Mouse (Mus musculus) forebrain, postnatal 0 days (tissue): Measurements from ENCODE around the gene Kcnh3. TPM values are rescaled to one million over a fixed set of nuclear protein-coding genes. Genes with fewer than 3 reads are reported as not detected.

Experiments
- ATAC-seq: fragments of 200-750 bp; cut with Nextera tagmentation; 2 replicates; pipeline ENCODE4 v1.8.0; 2017; ENCODE audit warnings: mild to moderate bottlenecking, moderate library complexity
- DNase-seq: peaks from one replicate; pipeline ENCODE4 v3.0.0-alpha.2; 2015
- H3K27ac ChIP-seq: fragments of 300-500 bp; sonication (generic); 2 replicates; pipeline ENCODE4 v1.5.1; 2014; ENCODE audit warnings: low read depth, mild to moderate bottlenecking, antibody characterized with exemption, low read length, moderate library complexity, mixed read lengths
- H3K27me3 ChIP-seq: fragments of 300-500 bp; sonication (generic); 2 replicates; pipeline ENCODE4 v1.6.1; 2014; ENCODE audit warnings: mild to moderate bottlenecking, low read length, mixed read lengths; ENCODE audit not compliant: insufficient read depth
- H3K36me3 ChIP-seq: fragments of 300-500 bp; sonication (generic); 2 replicates; pipeline ENCODE4 v1.6.1; 2014; ENCODE audit warnings: mild to moderate bottlenecking, moderate library complexity; ENCODE audit not compliant: insufficient read depth
- H3K4me1 ChIP-seq: fragments of 300-500 bp; sonication (generic); 2 replicates; pipeline ENCODE4 v1.6.1; 2014; ENCODE audit warnings: antibody characterized with exemption; ENCODE audit not compliant: insufficient read depth
- H3K4me2 ChIP-seq: fragments of 300-500 bp; sonication (generic); 2 replicates; pipeline ENCODE4 v1.6.1; 2014; ENCODE audit warnings: low read depth, mild to moderate bottlenecking, moderate library complexity
- H3K4me3 ChIP-seq: fragments of 300-500 bp; sonication (generic); 2 replicates; pipeline ENCODE4 v1.5.1; 2014; ENCODE audit warnings: low read depth, low read length, mixed read lengths
- H3K9ac ChIP-seq: fragments of 300-500 bp; sonication (generic); 2 replicates; pipeline ENCODE4 v1.6.1; 2014; ENCODE audit warnings: mild to moderate bottlenecking
- H3K9me3 ChIP-seq: fragments of 300-500 bp; sonication (generic); 2 replicates; pipeline ENCODE4 v1.6.1; 2016; ENCODE audit warnings: low read length
- CTCF ChIP-seq: sonication (generic); IDR thresholded peaks from 2 replicates; pipeline ENCODE4 v1.5.1; 2016; ENCODE audit warnings: antibody characterized with exemption, control low read depth, low read depth
- WGBS: fragments of 180-500 bp; shearing (Covaris S2); extraction: QIAGEN DNeasy Blood & Tissue Kit; methylation state at CpG from one replicate; pipeline ENCODE4 v1.1.7; 2014; 5-methylcytosine and 5-hydroxymethylcytosine counted together
- polyA plus RNA-seq: library from polyadenylated mRNA; unstranded; fragments of >200 nt; fragmentation: Nextera tagmentation; extraction: Ambion mirVana; gene quantifications from 2 replicates; pipeline ENCODE4 v1.2.1, GENCODE M21; 2015
- total RNA-seq: library from RNA; depleted of rRNA; stranded (reverse); fragments of >200 nt; gene quantifications from 2 replicates; pipeline ENCODE4 v1.2.3, GENCODE M21; 2014; rRNA removed

Kcnh3 gene
- total and polyA plus RNA-seq, 2 experiments from 2014 or later, result 7.7 to 435 TPM

DNA sequence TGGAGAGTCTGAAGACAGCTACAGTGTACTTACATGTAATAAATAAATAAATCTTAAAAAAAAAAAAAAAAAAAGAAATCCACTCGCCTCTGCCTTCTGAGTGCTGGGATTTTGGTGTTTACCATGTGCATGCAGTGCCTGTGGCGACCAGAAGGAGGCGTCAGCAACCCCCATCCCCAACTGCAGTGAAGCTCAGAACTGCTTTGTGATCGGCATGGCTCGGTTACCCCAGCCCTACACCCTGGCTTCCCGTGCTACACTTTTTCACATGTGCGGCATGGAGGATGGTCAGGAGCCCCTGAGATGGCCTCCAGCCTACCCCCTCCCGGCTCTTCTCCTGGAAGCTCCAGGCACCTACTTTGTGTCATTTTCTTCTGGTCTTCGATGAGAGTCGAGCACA lies 58.8 kb downstream of the Kcnh3 start:
- Histone ChIP-seq H3K4me2 (no peak overlapping the region), H3K4me1 (no peaks in the 10 kb centered on the region), H3K9me3 (no peaks in the 10 kb centered on the region), H3K27ac (no peak overlapping the region), H3K4me3 (no peak overlapping the region), H3K9ac (no peak overlapping the region), H3K27me3 (no peaks in the 10 kb centered on the region), H3K36me3 (no peaks in the 10 kb centered on the region)
- DNase-seq, result no peak
- peak; percentile 28 for TF ChIP-seq CTCF
- no peak for ATAC-seq
- WGBS, result 66% methylated on average over 10 of the region's 10 CpGs

DNA sequence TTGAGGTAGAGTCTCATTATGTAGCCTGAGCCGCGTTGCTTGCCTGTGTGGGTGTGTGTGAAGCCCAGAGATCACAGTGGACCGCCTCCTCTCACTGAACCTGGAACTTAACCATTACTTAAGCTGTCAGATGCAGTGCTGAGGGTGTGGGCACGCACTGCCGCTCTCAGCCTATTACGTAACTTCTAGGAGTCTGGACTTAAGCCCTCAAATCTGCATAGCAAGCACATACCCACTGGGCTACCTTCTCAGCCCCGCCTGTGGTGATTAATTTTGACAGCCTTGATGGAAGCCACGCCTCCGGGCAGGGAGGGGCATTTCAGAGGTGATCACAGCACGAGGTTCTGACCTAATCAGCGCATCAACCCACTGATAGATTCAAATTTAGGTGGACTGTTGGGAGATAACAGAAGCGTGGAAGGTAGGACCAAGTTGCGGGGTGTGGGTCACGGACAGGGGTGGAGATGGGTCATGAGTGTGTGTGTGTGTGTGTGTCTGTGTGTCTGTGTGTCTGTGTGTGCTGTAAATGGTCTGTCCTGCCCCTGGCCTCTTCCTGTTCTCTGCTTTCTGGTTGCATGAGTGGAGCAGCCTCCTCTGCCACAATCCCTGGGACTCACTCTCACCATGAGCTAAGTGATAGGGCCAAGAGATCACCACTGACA lies 60.0 kb downstream of the Kcnh3 start:
- H3K4me2 ChIP-seq, result no peak overlapping the region
- 56% methylated on average over 14 of the region's 14 CpGs for WGBS
- TF ChIP-seq CTCF, result no peak
- no peak overlapping the region for H3K9ac ChIP-seq
- no peaks in the 10 kb centered on the region for H3K9me3 ChIP-seq
- no peaks in the 10 kb centered on the region for H3K36me3 ChIP-seq
- no peak for DNase-seq
- H3K27ac ChIP-seq, result no peak overlapping the region
- no peak overlapping the region for H3K4me3 ChIP-seq
- H3K4me1 ChIP-seq, result no peaks in the 10 kb centered on the region
- ATAC-seq, result no peak
- no peaks in the 10 kb centered on the region for H3K27me3 ChIP-seq

DNA sequence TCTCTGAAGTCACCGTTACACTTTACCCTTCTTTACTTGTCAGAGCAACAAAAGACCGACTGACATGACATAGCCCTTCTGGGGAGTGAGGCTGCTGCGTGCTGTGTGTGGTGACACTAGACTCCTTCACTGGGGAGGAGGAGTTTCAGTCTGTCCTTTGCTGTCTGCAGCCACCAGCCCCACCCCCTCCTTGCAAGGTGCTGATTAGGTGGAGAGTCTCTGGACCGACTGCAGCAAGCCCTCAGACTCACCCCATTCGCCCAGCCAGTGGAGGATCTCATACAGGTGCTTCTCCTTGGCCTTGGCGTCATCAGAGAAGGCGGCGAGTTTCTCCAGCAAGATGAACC lies 60.5 kb downstream of the Kcnh3 start:
- Histone ChIP-seq H3K9ac (no peak overlapping the region), H3K27me3 (no peaks in the 10 kb centered on the region), H3K4me2 (no peak overlapping the region), H3K4me3 (no peak overlapping the region), H3K36me3 (no peaks in the 10 kb centered on the region), H3K4me1 (no peaks in the 10 kb centered on the region), H3K27ac (no peak overlapping the region), H3K9me3 (no peaks in the 10 kb centered on the region)
- ATAC-seq, result no peak
- TF ChIP-seq CTCF, result no peak
- DNase-seq, result no peak
- WGBS, result 55% methylated on average over 8 of the region's 8 CpGs

DNA sequence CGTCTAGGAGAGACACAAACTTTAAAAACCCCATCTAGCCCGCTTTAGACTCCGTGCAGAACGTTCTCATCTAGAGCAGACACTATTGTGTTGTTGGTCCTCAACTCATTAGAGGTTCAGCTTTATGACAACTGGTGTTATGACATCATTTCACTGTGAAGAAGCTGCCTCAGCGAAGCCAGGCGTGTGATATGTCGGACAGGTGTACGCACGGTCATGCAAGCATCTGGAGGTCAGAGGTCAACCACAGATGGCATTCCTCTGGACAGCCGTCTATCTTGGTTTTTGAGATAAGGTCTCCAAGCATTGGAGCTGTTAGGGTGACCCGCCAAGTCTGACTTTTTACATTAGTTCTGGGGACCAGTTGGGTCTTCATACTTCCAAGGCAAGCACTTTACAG lies 65.9 kb downstream of the Kcnh3 start:
- Histone ChIP-seq H3K9ac (no peak overlapping the region), H3K27me3 (no peaks in the 10 kb centered on the region), H3K4me1 (0 out of 2 replicates have a peak, but pooled peaks cover 4% of the 10 kb centered on the region), H3K4me2 (no peak overlapping the region), H3K4me3 (no peak overlapping the region), H3K36me3 (no peaks in the 10 kb centered on the region), H3K27ac (no peak overlapping the region), H3K9me3 (no peaks in the 10 kb centered on the region)
- no peak for ATAC-seq
- no peak for DNase-seq
- no peak for TF ChIP-seq CTCF
- whole genome bisulfite sequencing, result 90% methylated on average over 11 of the region's 11 CpGs

Other genes starting within 250 kb of the Kcnh3 start
- 22.1 and 24.9 TPM in 2 replicates for gene Tuba1c, start 195.0 kb upstream of the Kcnh3 start, total RNA-seq
- 16.4 and 18.8 TPM in 2 replicates for gene Tuba1c, start 195.0 kb upstream of the Kcnh3 start, polyA plus RNA-seq
- 1.7 and 2.3 TPM in 2 replicates for gene Prph, start 169.7 kb upstream of the Kcnh3 start, total RNA-seq
- 2.3 and 2.4 TPM in 2 replicates for gene Prph, start 169.7 kb upstream of the Kcnh3 start, polyA plus RNA-seq
- gene Troap, start 150.3 kb upstream of the Kcnh3 start, total RNA-seq, result 1.5 and 3.9 TPM in 2 replicates
- gene Troap, start 150.3 kb upstream of the Kcnh3 start, polyA plus RNA-seq, result 2.7 and 3.1 TPM in 2 replicates
- 0.23 and 0.48 TPM in 2 replicates for gene C1ql4, start 137.0 kb upstream of the Kcnh3 start, total RNA-seq
- 0.40 TPM in 1 of 2 replicates, not detected in the other for gene C1ql4, start 137.0 kb upstream of the Kcnh3 start, polyA plus RNA-seq
- gene Dnajc22, start 131.7 kb upstream of the Kcnh3 start, total RNA-seq, result 0.38 and 0.71 TPM in 2 replicates
- gene Dnajc22, start 131.7 kb upstream of the Kcnh3 start, polyA plus RNA-seq, result 0.15 and 0.51 TPM in 2 replicates
- gene Spats2, start 98.9 kb upstream of the Kcnh3 start, total RNA-seq, result 28.9 and 29.6 TPM in 2 replicates
- 21.8 and 24.4 TPM in 2 replicates for gene Spats2, start 98.9 kb upstream of the Kcnh3 start, polyA plus RNA-seq
- 231 and 250 TPM in 2 replicates for gene Mcrs1, start 27.1 kb downstream of the Kcnh3 start, total RNA-seq
- 242 and 258 TPM in 2 replicates for gene Mcrs1, start 27.1 kb downstream of the Kcnh3 start, polyA plus RNA-seq
- gene Prpf40b, start 70.2 kb downstream of the Kcnh3 start, total RNA-seq, result 110 and 116 TPM in 2 replicates
- 69.1 and 89.7 TPM in 2 replicates for gene Prpf40b, start 70.2 kb downstream of the Kcnh3 start, polyA plus RNA-seq
- 0.52 and 1.5 TPM in 2 replicates for gene Fam186b, start 71.0 kb downstream of the Kcnh3 start, total RNA-seq
- 0.58 and 0.85 TPM in 2 replicates for gene Fam186b, start 71.0 kb downstream of the Kcnh3 start, polyA plus RNA-seq
- gene Fmnl3, start 145.6 kb downstream of the Kcnh3 start, total RNA-seq, result 11.2 and 14.2 TPM in 2 replicates
- 7.3 and 8.6 TPM in 2 replicates for gene Fmnl3, start 145.6 kb downstream of the Kcnh3 start, polyA plus RNA-seq
- gene Tmbim6, start 168.0 kb downstream of the Kcnh3 start, total RNA-seq, result 203 and 234 TPM in 2 replicates
- gene Tmbim6, start 168.0 kb downstream of the Kcnh3 start, polyA plus RNA-seq, result 269 and 312 TPM in 2 replicates
- 12.3 and 17.6 TPM in 2 replicates for gene Nckap5l, start 232.9 kb downstream of the Kcnh3 start, total RNA-seq
- 7.9 and 10.3 TPM in 2 replicates for gene Nckap5l, start 232.9 kb downstream of the Kcnh3 start, polyA plus RNA-seq
- 12.1 and 17.5 TPM in 2 replicates for gene Bcdin3d, start 249.9 kb downstream of the Kcnh3 start, total RNA-seq
- gene Bcdin3d, start 249.9 kb downstream of the Kcnh3 start, polyA plus RNA-seq, result 12.8 and 15.7 TPM in 2 replicates